Mouse (Mus musculus): ENCODE measurements around the gene Rbm18.

Gene Rbm18

DNA sequence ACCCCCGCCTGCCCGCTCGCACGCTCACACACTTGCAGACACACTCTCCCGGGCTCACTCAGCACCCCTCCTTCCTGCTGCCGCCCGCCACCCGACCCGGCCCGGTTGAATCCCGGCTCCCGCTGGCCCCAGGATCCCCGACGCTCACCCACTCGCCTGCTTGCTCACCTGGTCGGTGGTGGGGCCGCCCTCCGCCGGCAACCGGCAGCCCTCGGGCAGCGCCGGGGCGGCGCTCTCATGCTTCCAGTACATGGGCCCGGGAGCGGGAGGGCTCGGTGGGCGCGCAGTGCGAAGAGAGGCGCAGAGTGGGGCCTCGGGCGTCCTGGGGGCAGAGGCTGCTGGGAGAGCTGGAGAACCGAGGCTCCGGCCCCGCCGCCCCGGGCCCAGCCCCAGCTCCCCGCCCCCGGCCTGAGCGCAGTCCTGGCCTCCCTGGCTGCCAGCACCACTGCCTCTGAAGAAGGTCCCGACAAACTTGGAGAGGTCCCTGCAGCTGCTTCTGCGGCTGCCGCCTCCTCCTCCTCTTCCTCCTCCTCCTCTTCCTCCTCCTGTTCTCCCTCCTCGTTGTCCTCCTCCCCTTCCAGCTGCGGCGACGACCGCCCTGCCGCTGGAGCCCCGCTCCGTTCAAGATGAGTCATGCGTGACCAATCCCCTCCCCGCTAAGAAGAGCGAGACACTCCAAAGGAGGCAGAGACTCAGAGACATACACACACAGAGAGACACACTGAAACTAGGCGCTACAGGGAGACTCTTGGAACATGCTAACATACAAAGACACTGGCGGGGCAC, 31.4 kb downstream of the Rbm18 start, which contains the start of gene Lhx6:
Lhx6 (minus strand) TSS at position 453 of the 786 bp plus-strand sequence.
- no peak for DNase-seq (ENCODE audit: low read depth, low spot score)

DNA sequence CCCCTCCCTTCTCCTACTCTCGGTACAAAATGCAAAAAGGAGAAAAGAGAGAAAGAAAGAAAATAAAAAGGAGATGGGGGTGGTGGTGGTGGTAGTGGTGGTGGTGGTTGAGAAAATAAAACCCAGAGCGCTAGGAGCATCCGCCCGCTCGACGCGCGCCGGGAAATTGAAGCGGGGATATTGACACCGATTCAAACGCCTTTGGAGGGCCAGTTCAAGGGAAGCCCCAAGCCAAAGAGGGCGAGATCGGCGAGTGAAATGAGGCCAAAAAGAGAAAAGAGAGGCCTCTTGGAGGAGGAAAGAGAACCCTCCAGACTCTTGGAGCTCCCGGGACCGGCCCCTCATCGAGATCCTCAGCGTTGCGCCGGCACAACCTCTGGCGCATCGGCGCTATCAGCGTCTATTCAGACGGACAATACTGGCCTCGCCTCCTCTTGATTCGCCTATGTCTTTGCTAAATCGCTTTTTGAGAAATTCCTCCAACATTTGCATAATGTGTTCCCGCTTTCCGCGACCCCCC, 32.1 kb downstream of the Rbm18 start:
- DNase-seq (ENCODE audit: low read depth, low spot score) = no peak

DNA sequence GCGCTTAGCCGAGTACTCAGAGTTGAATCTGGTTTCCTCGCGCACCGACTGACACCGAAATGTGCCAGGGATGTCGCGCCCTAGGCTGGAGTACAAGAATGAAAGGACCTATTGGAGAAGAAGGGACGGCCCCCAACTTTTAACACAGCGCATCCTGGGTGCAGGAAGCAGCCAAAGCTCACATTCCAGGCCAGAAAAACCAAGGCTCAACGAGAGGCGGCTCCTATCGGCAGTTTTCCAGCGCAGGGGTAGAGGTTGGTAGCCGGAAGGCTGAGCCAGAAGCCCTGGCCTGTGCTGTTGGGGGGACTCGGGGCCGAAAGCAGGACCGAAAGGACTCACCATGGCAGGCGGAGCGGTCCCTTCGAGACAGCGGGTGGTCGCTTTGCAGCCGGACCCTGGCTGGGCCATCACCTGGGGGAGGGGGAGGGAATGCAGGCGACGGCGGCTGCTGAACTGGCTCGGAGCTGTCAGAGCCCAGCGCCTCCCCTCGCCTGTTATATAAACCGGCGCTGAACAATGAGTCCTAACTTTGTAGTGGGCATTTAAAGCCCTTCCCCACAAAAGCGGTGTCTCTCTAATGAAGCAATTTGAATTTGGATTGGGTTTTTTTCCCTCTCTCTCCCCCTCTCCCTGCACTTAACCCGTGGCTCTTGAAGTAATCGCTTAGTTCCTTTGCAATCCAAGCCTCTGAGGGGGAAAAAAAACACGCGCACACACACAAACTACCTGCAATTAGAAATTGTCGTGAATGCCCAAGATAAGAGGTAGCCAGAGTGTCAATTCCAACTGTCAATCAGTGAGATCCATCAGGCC, 32.8 kb downstream of the Rbm18 start:
- no peak for DNase-seq (ENCODE audit: low read depth, low spot score)

DNA sequence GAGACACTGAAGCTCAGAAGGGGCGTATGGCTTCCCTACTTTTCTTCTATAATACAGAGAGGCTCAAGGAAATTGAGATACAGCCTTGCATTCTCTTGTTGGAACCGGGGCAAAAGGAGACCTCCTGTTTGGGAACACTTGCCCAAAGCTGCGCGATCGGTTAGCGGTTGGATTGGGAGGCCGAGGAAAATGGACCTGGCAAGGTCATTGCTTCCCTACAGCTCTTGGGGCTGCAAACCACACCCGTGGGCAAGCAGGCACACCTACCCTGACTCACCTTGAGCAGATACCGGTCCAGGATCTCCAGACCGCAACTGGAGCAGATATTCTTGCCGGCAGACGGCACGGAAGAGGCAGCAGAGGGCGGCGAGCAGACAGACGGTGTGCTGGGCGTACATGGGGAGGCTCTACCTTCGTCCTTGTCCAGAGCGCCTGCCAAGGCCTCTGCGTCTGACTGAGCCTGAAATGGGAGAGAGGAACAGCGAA, 33.5 kb downstream of the Rbm18 start:
- no peak for DNase-seq (ENCODE audit: low read depth, low spot score)

DNA sequence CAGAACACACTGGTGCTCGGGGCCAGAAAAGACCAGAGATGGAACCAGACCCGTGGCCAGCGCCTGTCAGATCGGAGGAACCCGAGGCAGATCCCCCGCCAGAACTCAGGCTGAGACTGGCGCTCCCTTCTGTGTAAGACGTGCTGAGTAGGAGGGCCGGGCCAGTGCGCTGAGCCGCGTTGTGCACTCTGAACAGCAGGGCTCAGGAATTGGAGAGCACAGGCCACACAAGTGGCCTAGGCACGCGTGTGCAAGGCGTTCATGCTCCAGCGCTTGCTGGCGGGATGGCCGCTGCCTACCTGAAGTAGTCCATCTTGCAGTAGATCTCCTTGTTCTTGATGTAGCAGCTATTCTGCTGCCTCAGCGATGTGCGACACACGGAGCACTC, 34.0 kb downstream of the Rbm18 start:
- peak; percentile 49 for DNase-seq (ENCODE audit: low read depth, low spot score)

DNA sequence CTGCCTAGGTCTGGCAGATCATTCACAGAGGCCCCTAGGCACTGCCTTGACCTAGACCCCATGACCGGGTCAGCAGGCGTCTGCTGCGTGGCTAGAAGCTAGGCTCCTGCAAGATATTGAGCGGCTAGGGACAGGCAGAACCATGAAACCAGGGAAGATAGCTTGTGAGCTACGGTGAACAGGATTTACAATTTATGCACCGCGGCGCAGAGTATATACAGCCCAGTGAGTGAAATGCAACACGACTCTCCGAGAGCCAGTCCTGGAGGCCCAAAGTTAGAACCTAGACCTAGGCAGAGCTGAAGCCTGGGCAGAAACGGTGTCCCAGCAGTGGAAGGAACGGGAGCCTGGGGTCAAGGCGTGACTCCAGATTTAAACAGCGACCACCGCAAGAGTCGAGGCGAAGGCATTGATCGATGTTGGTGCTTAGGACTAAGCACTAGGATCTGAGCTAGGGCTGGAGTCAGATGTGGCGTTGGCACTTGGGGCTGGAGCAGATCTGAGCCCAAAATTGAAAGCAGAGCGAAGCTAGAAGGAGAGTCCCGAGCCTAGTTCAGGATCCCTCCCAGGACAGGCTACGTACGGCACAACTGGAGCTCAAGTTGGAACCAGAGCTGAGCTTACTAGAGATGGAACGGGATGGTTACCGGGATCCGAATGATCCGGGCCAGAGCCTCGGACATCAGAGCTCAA, 34.6 kb downstream of the Rbm18 start:
- DNase-seq (ENCODE audit: low read depth, low spot score) = no peak

DNA sequence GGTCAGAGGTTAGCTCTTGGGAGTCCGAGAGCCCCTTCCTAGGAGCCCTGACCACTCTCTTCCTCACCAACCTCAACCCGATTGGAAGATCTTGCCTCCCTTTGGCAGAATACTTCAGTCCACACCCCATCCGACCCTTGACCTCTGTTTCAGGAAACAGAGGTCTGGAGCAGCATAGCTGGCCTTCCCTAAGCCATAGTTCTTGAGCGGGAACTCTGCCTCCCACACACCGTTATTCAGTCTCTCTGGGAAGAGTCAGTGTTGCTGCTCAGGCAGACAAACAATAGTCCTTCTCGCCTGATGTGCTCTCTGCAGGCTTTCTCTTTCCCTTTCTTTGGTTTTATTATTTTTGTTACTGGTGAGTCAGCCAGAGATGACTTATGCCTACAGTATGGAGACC, 36.8 kb downstream of the Rbm18 start:
- DNase-seq (ENCODE audit: low read depth, low spot score) = no peak

DNA sequence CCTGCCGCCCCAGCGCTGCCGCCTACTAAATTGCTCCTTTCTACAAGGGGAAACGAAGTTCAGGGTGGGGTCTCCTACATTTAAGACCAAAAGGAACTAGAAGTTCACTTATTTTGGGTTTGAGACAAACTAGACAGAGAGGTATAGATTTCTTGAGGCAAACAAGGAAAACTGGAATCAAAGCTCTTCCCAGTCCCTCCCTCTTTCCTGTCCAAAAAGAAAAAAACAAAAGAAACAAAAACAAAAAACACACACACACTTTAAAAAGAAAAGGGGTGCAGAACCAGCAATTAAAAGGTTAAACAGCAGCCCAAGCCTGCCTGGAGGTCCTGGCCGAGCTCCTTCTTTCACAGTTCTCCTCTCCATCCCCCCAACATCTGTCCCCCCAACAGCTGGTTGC, 38.6 kb downstream of the Rbm18 start:
- no peak for DNase-seq (ENCODE audit: low read depth, low spot score)

DNA sequence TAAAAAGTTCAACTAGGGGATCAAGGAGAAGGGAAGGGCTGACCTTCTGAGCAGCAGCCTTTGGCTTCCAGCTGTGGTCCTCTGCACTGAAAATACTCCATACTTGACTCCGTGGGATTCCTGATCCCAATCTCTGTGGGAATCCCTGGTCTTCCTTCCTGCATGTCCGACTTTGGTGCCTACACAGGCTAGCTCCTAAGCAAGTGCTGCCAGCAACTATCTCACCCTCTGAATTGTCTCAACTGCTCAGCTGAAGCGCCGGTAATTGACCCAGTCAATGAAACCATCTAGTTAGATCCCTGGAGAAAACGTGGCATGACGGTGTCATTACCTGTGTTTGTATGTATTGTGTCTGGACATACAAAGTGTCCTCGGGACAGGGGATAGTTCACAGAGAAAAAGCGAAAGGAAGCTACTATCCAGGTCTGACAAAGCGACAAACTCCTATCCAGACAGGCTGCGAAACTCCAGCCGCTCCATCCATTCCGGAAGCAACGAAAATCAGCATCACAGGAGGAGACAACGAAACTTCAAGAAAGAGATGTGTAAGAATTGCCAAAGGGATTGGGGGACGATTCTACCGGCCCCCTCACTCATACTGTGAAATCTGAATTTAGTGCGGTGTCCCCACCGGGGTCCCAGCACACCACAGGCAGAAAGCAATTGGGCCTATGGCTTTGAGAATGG, 39.3 kb downstream of the Rbm18 start:
- no peak for DNase-seq (ENCODE audit: low read depth, low spot score)

DNA sequence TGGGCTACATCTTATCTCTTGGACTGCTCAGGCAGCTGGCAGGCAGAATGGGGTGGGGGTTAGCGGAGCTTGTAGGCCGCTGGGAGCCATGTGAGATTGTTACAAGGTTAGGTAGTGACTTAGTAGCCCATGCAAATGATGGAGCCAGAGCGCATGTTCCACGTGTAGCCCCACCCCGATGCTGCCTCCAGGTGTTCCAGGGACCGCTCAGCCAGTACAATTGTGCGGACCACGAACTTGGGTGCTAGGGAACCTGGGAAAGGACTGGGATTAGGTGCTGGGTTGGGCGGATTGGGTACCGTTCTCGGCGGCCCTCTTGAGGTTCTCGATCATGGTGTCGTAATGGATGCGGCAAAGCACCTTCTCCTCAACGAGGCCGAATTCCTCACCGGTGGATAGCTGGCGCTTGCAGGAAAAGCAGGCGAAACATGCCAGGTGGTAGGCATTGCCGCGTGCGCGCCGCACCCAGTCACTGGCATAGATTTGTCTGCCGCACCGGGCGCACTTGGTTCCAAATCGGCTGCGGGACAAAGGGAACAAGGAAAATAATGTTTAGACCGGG, 42.6 kb downstream of the Rbm18 start:
- no peak for DNase-seq (ENCODE audit: low read depth, low spot score)

DNA sequence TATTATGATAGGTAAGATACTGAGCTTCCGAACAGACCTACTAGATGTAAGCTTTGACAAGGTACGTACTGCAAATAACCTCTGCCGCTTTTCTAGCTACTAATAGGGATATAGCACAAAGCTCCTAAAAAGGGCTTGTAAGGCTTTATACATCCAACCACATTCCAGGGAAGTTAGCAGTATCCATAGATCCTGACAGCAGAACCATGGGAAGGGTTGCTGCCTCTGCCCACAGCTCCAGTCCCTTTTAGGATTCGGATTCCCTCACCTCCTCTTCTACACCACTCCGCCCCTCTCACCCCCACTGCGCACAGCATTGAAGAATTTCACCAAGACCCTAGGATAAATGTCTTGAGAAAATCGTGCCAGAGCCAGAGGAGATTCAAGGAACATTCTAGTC, 43.3 kb downstream of the Rbm18 start:
- DNase-seq (ENCODE audit: low read depth, low spot score) = no peak

DNA sequence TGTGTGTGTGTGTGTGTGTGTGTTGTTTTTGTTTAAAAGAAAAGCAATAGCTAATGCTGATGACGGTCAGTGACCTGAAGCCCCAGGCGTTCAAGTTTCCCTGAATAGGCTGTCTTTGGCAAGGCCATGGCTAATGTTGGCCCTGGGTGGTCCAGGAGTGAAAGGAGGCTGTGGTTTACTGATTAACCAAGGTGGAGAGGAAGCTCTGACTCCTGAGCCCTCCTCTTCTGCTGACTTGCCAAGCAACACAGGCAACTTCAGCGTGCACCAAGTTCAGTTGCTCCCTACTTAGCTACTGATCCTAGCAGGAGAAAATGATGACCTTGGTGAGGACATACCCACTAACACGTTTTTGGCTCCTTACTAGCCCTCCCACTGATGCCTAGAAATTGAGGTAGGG, 43.8 kb downstream of the Rbm18 start:
- DNase-seq (ENCODE audit: low read depth, low spot score) = no peak

DNA sequence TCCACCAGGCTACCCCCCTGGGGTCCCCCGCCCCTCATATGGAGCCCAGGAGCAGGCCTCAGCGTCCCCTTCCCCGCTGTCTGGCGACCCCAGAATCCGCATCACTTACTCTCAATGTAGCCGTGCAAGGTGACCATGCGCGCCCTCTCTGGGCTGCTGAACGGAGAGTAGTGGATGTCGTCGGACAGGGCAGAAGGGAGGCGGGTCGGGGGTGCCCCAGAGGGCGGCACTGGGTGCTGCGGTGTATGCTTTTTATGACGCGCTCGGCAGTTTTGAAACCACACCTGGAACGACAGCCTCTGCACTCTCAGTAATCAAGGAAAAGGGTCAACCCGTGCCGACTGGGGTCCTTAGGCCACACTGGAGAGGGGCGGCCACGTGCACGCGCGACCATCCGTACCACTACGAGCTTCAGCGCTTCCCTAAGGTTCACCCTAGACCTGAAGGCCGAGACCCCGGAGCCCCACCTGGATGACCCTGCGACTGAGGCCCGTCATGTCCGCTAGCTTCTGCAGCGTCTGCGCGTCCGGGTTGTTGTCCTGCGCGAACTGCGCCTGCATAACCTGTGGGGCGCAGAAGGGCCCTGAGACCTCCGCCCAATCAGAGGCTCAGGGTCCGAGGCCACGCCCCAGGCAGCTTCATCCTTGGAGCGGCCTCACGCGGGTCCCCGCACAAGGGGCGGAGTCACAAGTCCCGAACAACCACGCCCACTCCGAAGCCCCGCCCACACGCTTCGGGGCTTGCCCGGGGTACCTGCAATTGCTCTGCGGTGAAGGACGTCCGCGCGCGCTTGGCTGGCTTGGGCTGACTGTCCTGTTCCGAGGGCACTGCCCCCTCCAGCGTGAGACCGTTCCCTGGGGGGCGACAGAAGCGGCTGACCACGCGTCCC, 45.5 kb downstream of the Rbm18 start:
- DNase-seq (ENCODE audit: low read depth, low spot score) = peak; percentile 87

DNA sequence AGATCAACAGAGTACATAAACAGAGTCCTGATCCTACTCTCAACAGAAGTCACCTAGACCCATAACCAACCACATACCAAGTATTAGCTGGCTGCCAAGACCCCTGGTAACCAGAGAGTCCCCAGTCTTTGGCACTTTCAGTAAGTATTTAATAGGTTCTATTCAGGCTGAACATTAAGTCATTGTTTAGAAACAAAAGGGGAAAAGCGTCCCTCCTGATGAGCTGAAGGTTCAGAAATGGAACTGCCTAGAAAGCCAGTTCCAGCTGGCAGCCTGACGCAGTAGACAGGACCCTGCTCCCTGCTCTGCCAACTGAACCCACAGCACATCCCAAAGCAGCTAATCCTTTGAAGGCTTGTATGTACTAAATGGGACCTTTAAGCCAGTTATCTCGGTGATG, 47.4 kb downstream of the Rbm18 start:
- DNase-seq (ENCODE audit: low read depth, low spot score) = no peak

DNA sequence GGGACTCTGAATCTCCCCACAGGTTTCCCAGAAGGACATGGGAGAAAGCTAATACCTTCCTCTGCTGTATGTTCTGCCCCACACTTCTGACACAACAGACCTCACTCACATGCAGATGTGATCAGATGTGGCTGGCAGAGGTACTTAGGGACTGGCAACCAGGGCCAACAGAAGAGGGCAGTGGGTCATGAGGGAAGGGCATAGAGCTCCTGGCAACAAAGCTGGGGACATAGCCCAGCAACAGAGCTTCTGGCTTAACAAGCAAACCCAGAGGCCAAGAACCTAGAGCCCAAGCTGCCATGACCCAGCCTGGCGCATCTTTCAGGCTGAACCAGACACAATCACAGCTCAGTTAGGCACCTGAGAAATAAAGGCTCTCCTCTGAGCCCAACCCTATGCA, 51.5 kb downstream of the Rbm18 start:
- DNase-seq (ENCODE audit: low read depth, low spot score) = no peak

DNA sequence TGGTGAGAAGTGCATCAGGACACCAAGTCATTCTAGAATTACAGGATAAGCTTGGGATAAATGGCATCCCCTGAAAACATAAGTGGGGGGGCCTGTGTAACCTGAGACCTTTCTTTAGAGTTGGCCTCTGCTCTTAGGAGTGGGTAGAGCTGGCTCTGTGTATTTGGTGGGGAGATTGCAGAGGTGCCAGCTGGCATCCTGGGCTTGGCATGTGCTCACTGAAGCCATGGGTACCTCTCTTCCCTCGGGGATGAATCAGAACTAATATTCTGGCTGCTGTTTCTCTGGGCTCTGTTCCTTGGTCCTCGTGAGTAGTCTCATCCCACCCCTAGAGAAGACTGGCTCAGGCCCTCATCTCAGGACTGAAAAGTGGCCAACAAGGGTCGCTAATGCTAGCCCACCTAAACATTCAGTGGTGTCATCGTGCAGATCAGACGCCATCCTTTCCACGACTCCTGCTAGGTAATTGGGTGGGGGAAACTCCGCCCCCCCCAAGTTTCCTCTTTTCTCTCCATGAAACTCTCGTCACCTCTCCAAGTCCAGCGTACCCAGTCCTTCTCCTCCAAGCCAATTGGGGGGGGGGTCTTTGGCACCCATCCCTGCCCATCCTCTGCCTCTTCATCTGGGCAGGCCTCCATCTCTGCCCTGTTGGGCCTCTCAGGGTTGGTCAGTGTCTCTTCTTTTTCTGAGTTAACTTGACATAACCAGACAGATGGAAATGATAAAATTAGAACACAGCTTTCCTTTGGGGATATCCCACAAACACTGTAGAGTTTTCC, 53.6 kb downstream of the Rbm18 start:
- no peak for DNase-seq (ENCODE audit: low read depth, low spot score)

DNA sequence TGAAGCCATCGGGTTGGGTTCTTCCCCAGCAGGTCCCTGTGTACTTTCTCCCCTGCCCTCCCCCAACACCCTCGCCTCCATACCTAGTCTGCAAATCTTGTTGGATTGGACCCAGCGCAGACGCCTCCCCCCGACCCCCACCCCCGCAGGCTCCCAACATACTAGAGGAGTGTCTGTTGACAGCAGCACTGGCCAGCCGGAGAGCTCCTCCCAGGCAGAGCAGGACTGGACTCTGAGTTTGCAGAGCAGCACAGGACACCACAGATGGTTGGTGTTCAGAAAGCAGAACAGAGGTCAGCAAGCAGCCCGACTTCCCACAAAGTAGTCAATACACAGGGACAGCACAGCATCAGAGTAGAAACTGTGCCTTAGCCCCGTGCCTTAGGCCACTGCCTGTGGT, 55.1 kb downstream of the Rbm18 start:
- DNase-seq (ENCODE audit: low read depth, low spot score) = no peak

DNA sequence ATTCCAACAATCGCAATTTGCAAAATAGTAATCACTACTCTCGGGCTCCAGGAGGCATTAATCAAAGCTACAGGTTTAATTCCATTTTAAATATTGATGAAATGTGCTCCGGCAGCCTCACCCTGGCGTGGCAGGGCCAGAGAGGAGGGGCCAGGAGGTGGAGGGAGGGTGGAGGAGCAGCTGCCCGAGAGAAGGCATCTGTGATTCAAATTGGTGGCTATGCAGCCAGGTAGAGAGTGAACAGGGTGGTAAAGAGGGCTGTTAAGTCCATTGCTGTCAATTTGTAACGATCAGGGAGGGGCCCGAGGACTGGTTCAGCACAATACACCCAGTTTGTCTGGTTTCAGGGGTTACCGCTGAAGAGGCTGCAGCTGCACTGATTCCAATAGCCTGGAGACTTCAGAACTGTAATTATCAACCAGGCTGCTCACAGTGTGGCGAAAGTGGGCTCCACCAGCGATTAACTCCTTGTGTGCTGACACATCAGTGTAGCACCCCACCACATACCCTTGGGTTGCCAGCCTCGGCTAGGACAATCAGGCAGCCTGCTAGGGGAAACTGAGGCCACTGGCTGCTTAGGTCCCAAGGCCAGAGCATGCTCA, 59.3 kb downstream of the Rbm18 start:
- no peak for DNase-seq (ENCODE audit: low read depth, low spot score)

DNA sequence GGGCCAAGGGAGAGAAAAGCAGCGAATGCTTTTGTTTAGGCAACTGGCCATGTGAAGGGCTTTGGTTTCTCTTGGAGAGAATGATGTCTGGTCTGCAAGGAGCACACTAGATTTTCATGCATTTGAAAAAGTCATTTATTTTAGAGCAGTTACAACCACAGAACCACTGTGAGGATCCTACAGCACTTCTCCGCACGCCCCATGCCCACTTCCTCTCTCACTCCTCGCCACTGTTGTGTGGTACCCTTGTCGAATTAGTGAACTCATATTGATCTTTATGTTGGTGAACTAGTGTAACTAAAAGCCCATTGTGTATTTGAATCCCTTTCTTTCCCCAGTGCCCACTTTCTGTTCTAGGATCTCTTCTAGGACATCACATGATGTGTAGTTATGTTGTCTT, 61.4 kb downstream of the Rbm18 start:
- DNase-seq (ENCODE audit: low read depth, low spot score) = no peak
